Mouse (Mus musculus) myocyte (in vitro differentiated cells): ENCODE measurements around the gene Gm47985.

Experiments
- E2F4 ChIP-seq: IDR thresholded peaks from one replicate; pipeline ENCODE4 v1.6.1; 2011; ENCODE audit warnings: mild to moderate bottlenecking, control low read depth, moderate library complexity; ENCODE audit not compliant: insufficient read depth
- MYOD1 ChIP-seq, 3 experiments: IDR thresholded peaks; one replicate each; pipeline ENCODE4 v1.6.1; 2011; ENCODE audit warnings: control low read depth in 2 of 3, low read depth in 2 of 3, mild to moderate bottlenecking in 2 of 3, moderate library complexity in 1 of 3; ENCODE audit not compliant: insufficient read length in 2 of 3, control insufficient read depth in 1 of 3
- POLR2A ChIP-seq: IDR thresholded peaks from one replicate; pipeline ENCODE4 v1.6.1; 2011; ENCODE audit warnings: low read depth, mild to moderate bottlenecking, control low read depth, moderate library complexity; ENCODE audit not compliant: insufficient read length
- SRF ChIP-seq: IDR thresholded peaks from one replicate; pipeline ENCODE4 v1.6.1; 2011; ENCODE audit warnings: low read depth; ENCODE audit not compliant: control insufficient read depth, insufficient read length
- TCF3 ChIP-seq: IDR thresholded peaks from one replicate; pipeline ENCODE4 v1.6.1; 2011; ENCODE audit warnings: low read depth, control low read depth; ENCODE audit not compliant: insufficient read length

GRCm38 (mm10) chr1:151132686-151133085 is 49.7 kb upstream of the Gm47985 start:
- no peak for TF ChIP-seq MYOD1 (IDR thresholded peaks at IDR 0.05; ENCODE audit: control insufficient read depth in 1 of 3, insufficient read length in 2 of 3, low read depth in 2 of 3)
- TF ChIP-seq POLR2A: no peak
- TF ChIP-seq E2F4: no peak
- TF ChIP-seq SRF: no peak
- no peak for TF ChIP-seq TCF3
